Mouse (Mus musculus): ENCODE measurements around the gene Acaa1a.

DNA sequence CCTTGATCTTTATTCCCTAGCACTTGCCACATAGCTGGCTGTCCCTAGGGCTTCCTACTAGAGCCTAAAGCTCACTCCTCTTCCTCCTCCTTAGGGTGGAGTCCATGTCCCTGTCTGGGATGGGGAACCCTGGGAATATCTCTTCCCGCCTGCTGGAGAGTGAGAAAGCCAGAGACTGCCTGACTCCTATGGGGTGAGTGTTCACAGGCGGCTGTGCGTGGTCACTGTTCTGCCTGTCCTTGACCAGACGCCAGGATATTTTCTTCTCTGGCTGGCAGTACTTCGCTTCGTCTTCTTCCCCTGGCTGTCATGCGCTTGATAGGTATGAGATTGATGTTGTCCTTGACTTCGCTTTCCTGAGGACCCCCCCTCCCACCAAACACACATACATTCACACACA is 6.9 kb downstream of the Acaa1a start:
- TF ChIP-seq POLR2A (IDR thresholded peaks at IDR 0.05; ENCODE audit: insufficient read depth, low read length) = no peak
- TF ChIP-seq CTCF (IDR thresholded peaks at IDR 0.05; ENCODE audit: low read depth, low read length) = no peak
